Mouse (Mus musculus) forebrain, embryonic 16.5 days (tissue): ENCODE measurements around the gene Syne3. TPM values are rescaled to one million over a fixed set of nuclear protein-coding genes. Genes with fewer than 3 reads are reported as not detected.

ENCODE experiments used
- ATAC-seq: fragments of 200-750 bp; cut with Nextera tagmentation; 2 replicates; pipeline ENCODE4 v1.8.0; 2017; ENCODE audit warnings: mild to moderate bottlenecking, moderate library complexity
- H3K27ac ChIP-seq: fragments of 300-500 bp; sonication (generic); 2 replicates; pipeline ENCODE4 v1.5.1; 2014; ENCODE audit warnings: low read length, control low read depth
- H3K27me3 ChIP-seq: fragments of 300-500 bp; sonication (generic); replicated peaks from 2 replicates; pipeline ENCODE4 v1.6.1; 2014; ENCODE audit warnings: low read length; ENCODE audit not compliant: control insufficient read depth, insufficient read depth
- H3K36me3 ChIP-seq: fragments of 300-500 bp; sonication (generic); 2 replicates; pipeline ENCODE4 v1.6.1; 2014; ENCODE audit not compliant: control insufficient read depth, insufficient read depth
- H3K4me1 ChIP-seq: fragments of 300-500 bp; sonication (generic); replicated peaks from 2 replicates; pipeline ENCODE4 v1.6.1; 2014; ENCODE audit warnings: low read length; ENCODE audit not compliant: control insufficient read depth, insufficient read depth
- H3K4me2 ChIP-seq: fragments of 300-500 bp; sonication (generic); 2 replicates; pipeline ENCODE4 v1.6.1; 2014; ENCODE audit warnings: mild to moderate bottlenecking, low read length, control low read depth
- H3K4me3 ChIP-seq: fragments of 300-500 bp; sonication (generic); replicated peaks from 2 replicates; pipeline ENCODE4 v1.5.1; 2014; ENCODE audit warnings: mild to moderate bottlenecking, low read length, control low read depth
- H3K9ac ChIP-seq: fragments of 300-500 bp; sonication (generic); replicated peaks from 2 replicates; pipeline ENCODE4 v1.6.1; 2014; ENCODE audit warnings: low read depth, low read length, control low read depth
- H3K9me3 ChIP-seq: fragments of 300-500 bp; sonication (generic); 2 replicates; pipeline ENCODE4 v1.6.1; 2016; ENCODE audit warnings: low read length; ENCODE audit not compliant: control insufficient read depth
- WGBS: fragments of 180-500 bp; shearing (Covaris S2); extraction: QIAGEN DNeasy Blood & Tissue Kit; methylation state at CpG from one replicate; pipeline ENCODE4 v1.1.7; 2014; 5-methylcytosine and 5-hydroxymethylcytosine counted together
- polyA plus RNA-seq: library from polyadenylated mRNA; unstranded; fragments of >200 nt; fragmentation: Nextera tagmentation; extraction: Ambion mirVana; gene quantifications from 2 replicates; pipeline ENCODE4 v1.2.1, GENCODE M21; 2015

Syne3 gene
- polyA plus RNA-seq, 1 experiment from 2014 or later, result 0.20 TPM

GRCm38 (mm10) chr12:104996012-104996728 lies 13.4 kb downstream of the Syne3 start:
- Histone ChIP-seq H3K4me3 (no peak overlapping the region), H3K4me2 (no peak overlapping the region), H3K9me3 (no peaks in the 10 kb centered on the region), H3K36me3 (no peaks in the 10 kb centered on the region), H3K9ac (no peak overlapping the region), H3K27me3 (no peaks in the 10 kb centered on the region), H3K27ac (no peak overlapping the region), H3K4me1 (no peaks in the 10 kb centered on the region)
- ATAC-seq, result no peak
- 80% methylated on average over 9 of the region's 9 CpGs for WGBS

- WGBS, result 91% methylated on average over 12 of the region's 12 CpGs
- H3K27me3 ChIP-seq, result no peaks in the 10 kb centered on the region
- ATAC-seq, result no peak
- no peak overlapping the region for H3K4me3 ChIP-seq
- no peaks in the 10 kb centered on the region for H3K9me3 ChIP-seq
- no peaks in the 10 kb centered on the region for H3K36me3 ChIP-seq
- no peak overlapping the region for H3K27ac ChIP-seq
- H3K4me2 ChIP-seq, result no peak overlapping the region
- H3K9ac ChIP-seq, result no peak overlapping the region
- H3K4me1 ChIP-seq, result no peaks in the 10 kb centered on the region
These were observed 14.2 kb downstream of the Syne3 start for GRCm38 (mm10) chr12:104995259-104995876.

GRCm38 (mm10) chr12:104992838-104993237 lies 16.8 kb downstream of the Syne3 start:
- H3K9me3 ChIP-seq, result no peaks in the 10 kb centered on the region
- H3K4me3 ChIP-seq, result no peak overlapping the region
- 81% methylated on average over 8 of the region's 8 CpGs for WGBS
- ATAC-seq, result no peak
- no peaks in the 10 kb centered on the region for H3K4me1 ChIP-seq
- no peak overlapping the region for H3K4me2 ChIP-seq
- no peaks in the 10 kb centered on the region for H3K36me3 ChIP-seq
- no peak overlapping the region for H3K9ac ChIP-seq
- H3K27ac ChIP-seq, result no peak overlapping the region
- H3K27me3 ChIP-seq, result no peaks in the 10 kb centered on the region

GRCm38 (mm10) chr12:104992123-104992741 lies 17.4 kb downstream of the Syne3 start:
- 88% methylated on average over 10 of the region's 10 CpGs for WGBS
- Histone ChIP-seq H3K4me2 (no peak overlapping the region), H3K27me3 (no peaks in the 10 kb centered on the region), H3K4me3 (no peak overlapping the region), H3K9ac (no peak overlapping the region), H3K27ac (no peak overlapping the region), H3K36me3 (no peaks in the 10 kb centered on the region), H3K4me1 (no peaks in the 10 kb centered on the region), H3K9me3 (no peaks in the 10 kb centered on the region)
- no peak for ATAC-seq

GRCm38 (mm10) chr12:104990741-104991454 lies 18.7 kb downstream of the Syne3 start:
- Histone ChIP-seq H3K9ac (no peak overlapping the region), H3K27ac (no peak overlapping the region), H3K4me1 (no peaks in the 10 kb centered on the region), H3K36me3 (no peaks in the 10 kb centered on the region), H3K9me3 (no peaks in the 10 kb centered on the region), H3K4me2 (no peak overlapping the region), H3K27me3 (no peaks in the 10 kb centered on the region), H3K4me3 (no peak overlapping the region)
- WGBS, result 85% methylated on average over 13 of the region's 13 CpGs
- no peak for ATAC-seq

GRCm38 (mm10) chr12:104987936-104988335 lies 21.7 kb downstream of the Syne3 start:
- Histone ChIP-seq H3K27ac (no peak overlapping the region), H3K9ac (no peak overlapping the region), H3K27me3 (no peaks in the 10 kb centered on the region), H3K4me3 (no peak overlapping the region), H3K36me3 (no peaks in the 10 kb centered on the region), H3K4me1 (no peaks in the 10 kb centered on the region), H3K9me3 (no peaks in the 10 kb centered on the region), H3K4me2 (no peak overlapping the region)
- no peak for ATAC-seq
- WGBS, result 57% methylated on average over 7 of the region's 7 CpGs

- H3K27me3 ChIP-seq, result no peaks in the 10 kb centered on the region
- H3K27ac ChIP-seq, result no peak overlapping the region
- 88% methylated on average over 9 of the region's 9 CpGs for WGBS
- no peak overlapping the region for H3K9ac ChIP-seq
- ATAC-seq, result no peak
- no peak overlapping the region for H3K4me2 ChIP-seq
- H3K4me1 ChIP-seq, result no peaks in the 10 kb centered on the region
- H3K36me3 ChIP-seq, result no peaks in the 10 kb centered on the region
- no peaks in the 10 kb centered on the region for H3K9me3 ChIP-seq
- H3K4me3 ChIP-seq, result no peak overlapping the region
These were observed 22.8 kb downstream of the Syne3 start for GRCm38 (mm10) chr12:104986781-104987180.

- Histone ChIP-seq H3K27me3 (no peaks in the 10 kb centered on the region), H3K9me3 (no peaks in the 10 kb centered on the region), H3K27ac (no peak overlapping the region), H3K4me1 (no peaks in the 10 kb centered on the region), H3K4me3 (no peak overlapping the region), H3K36me3 (no peaks in the 10 kb centered on the region), H3K4me2 (no peak overlapping the region), H3K9ac (no peak overlapping the region)
- WGBS, result 81% methylated on average over 2 of the region's 2 CpGs
- no peak for ATAC-seq
These were observed 23.6 kb downstream of the Syne3 start for GRCm38 (mm10) chr12:104986001-104986400.

- Histone ChIP-seq H3K4me3 (no peak overlapping the region), H3K27me3 (no peaks in the 10 kb centered on the region), H3K9ac (no peak overlapping the region), H3K4me1 (no peaks in the 10 kb centered on the region), H3K9me3 (no peaks in the 10 kb centered on the region), H3K36me3 (no peaks in the 10 kb centered on the region), H3K4me2 (no peak overlapping the region), H3K27ac (no peak overlapping the region)
- 81% methylated on average over 5 of the region's 5 CpGs for WGBS
- ATAC-seq, result no peak
These were observed 24.5 kb downstream of the Syne3 start for GRCm38 (mm10) chr12:104985088-104985487.
